Mouse (Mus musculus) kidney, postnatal 0 days (tissue): Measurements from ENCODE around the gene Nmt2. TPM values are rescaled to one million over a fixed set of nuclear protein-coding genes. Genes with fewer than 3 reads are reported as not detected.

Experiments used
- ATAC-seq: fragments of 200-750 bp; cut with Nextera tagmentation; replicated peaks from 2 replicates; pipeline ENCODE4 v1.8.0; 2017; ENCODE audit warnings: low read depth, moderate number of reproducible peaks, moderate TSS enrichment, moderate library complexity; ENCODE audit not compliant: low FRiP score
- DNase-seq: peaks from one replicate; pipeline ENCODE4 v3.0.0-alpha.2; 2016; ENCODE audit warnings: low spot score
- H3K27ac ChIP-seq: fragments of 300-500 bp; sonication (generic); 2 replicates; pipeline ENCODE4 v1.5.1; 2014; ENCODE audit warnings: mild to moderate bottlenecking
- H3K27me3 ChIP-seq: fragments of 300-500 bp; sonication (generic); 2 replicates; pipeline ENCODE4 v1.6.1; 2014; ENCODE audit warnings: low read length, mixed read lengths; ENCODE audit not compliant: insufficient read depth
- H3K36me3 ChIP-seq: fragments of 300-500 bp; sonication (generic); 2 replicates; pipeline ENCODE4 v1.6.1; 2014; ENCODE audit warnings: low read length, mixed read lengths; ENCODE audit not compliant: insufficient read depth
- H3K4me1 ChIP-seq: fragments of 300-500 bp; sonication (generic); replicated peaks from 2 replicates; pipeline ENCODE4 v1.6.1; 2014; ENCODE audit warnings: antibody characterized with exemption, low read length, mixed read lengths; ENCODE audit not compliant: insufficient read depth
- H3K4me2 ChIP-seq: fragments of 300-500 bp; sonication (generic); 2 replicates; pipeline ENCODE4 v1.6.1; 2014; ENCODE audit warnings: mild to moderate bottlenecking, low read length, moderate library complexity, mixed read lengths
- H3K4me3 ChIP-seq: fragments of 300-500 bp; sonication (generic); replicated peaks from 2 replicates; pipeline ENCODE4 v1.5.1; 2014; ENCODE audit warnings: low read depth, low read length
- H3K9ac ChIP-seq: fragments of 300-500 bp; sonication (generic); 2 replicates; pipeline ENCODE4 v1.6.1; 2014; ENCODE audit warnings: low read depth, low read length
- H3K9me3 ChIP-seq: fragments of 300-500 bp; sonication (generic); replicated peaks from 2 replicates; pipeline ENCODE4 v1.6.1; 2016; ENCODE audit warnings: low read length, inconsistent platforms, mixed read lengths
- CTCF ChIP-seq: IDR thresholded peaks from 2 replicates; pipeline ENCODE4 v1.5.1; 2016; ENCODE audit warnings: antibody characterized with exemption, low read depth, mild to moderate bottlenecking, moderate library complexity
- WGBS: fragments of 180-500 bp; shearing (Covaris S2); extraction: QIAGEN DNeasy Blood & Tissue Kit; methylation state at CpG from one replicate; pipeline ENCODE4 v1.1.7; 2014; 5-methylcytosine and 5-hydroxymethylcytosine counted together
- polyA plus RNA-seq: library from polyadenylated mRNA; unstranded; fragments of >200 nt; fragmentation: Nextera tagmentation; extraction: Ambion mirVana; gene quantifications from 2 replicates; pipeline ENCODE4 v1.2.1, GENCODE M21; 2015

The Nmt2 gene
- polyA plus RNA-seq, 1 experiment from 2014 or later = 34.9 TPM

DNA sequence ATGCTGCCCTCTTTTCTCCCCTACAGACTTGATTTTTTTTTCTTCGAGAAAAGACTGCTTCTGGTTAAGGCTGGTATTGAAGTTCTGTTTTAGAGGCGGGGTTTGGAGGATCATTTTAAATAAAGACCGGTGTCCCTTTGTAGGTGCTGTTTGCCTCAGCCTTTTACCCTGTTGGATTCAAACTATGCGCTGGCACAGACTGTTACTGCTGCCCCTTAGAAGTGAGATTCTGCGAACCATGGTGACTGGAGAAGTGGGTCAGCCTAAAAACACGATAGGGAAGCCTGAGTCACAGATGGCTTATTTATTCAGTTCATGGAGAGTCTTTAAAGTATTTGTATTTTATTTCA is 1.1 kb downstream of the Nmt2 start:
- peak overlapping the region; percentile 85; the same call in 1 of the 2 replicates for H3K27ac ChIP-seq
- WGBS = under 1% methylated on average over 6 of the region's 6 CpGs
- H3K4me3 ChIP-seq = peak overlapping the region; percentile 88
- H3K4me1 ChIP-seq = 0 out of 2 replicates have a peak, but pooled peaks cover 7% of the 10 kb centered on the region
- no peaks in the 10 kb centered on the region for H3K27me3 ChIP-seq
- H3K9me3 ChIP-seq = no peaks in the 10 kb centered on the region
- no peak for ATAC-seq
- no peak for TF ChIP-seq CTCF
- peak; percentile 49 for DNase-seq
- H3K9ac ChIP-seq = peak overlapping the region; percentile 75
- H3K4me2 ChIP-seq = peak overlapping the region; percentile 82
- H3K36me3 ChIP-seq = no peaks in the 10 kb centered on the region

GRCm38 (mm10) chr2:3285709-3286108 is 1.7 kb downstream of the Nmt2 start:
- Histone ChIP-seq H3K9ac (no peak overlapping the region), H3K4me3 (no peak overlapping the region), H3K9me3 (no peaks in the 10 kb centered on the region), H3K27ac (no peak overlapping the region), H3K27me3 (no peaks in the 10 kb centered on the region), H3K36me3 (no peaks in the 10 kb centered on the region), H3K4me1 (0 out of 2 replicates have a peak, but pooled peaks cover 7% of the 10 kb centered on the region), H3K4me2 (0 out of 2 replicates have a peak overlapping the region, but pooled peaks have one; percentile 82)
- whole genome bisulfite sequencing = 75% methylated on average over 3 of the region's 3 CpGs
- DNase-seq (no peak), ATAC-seq (no peak)
- no peak for TF ChIP-seq CTCF

DNA sequence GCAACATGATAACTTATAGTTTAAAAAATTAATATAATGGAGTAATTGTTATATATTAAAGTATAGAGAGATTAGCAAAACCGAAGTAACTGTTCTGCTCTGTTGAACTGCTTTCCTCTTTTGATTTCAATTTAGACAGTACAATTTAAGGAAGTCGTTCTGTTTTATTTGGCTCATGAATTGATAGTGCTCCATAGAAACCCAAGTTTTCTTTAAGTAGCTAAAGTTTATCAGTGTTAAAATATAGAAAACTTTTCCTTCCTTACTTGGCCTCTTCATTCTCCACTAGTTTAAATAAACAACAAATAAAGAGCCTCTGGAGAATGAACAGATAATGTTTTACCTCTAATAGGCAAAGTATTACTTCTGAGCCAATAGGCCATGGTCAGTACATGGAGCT is 2.2 kb downstream of the Nmt2 start:
- no peak overlapping the region for H3K27ac ChIP-seq
- DNase-seq (no peak), ATAC-seq (no peak)
- no peak for TF ChIP-seq CTCF
- H3K4me2 ChIP-seq = no peak overlapping the region
- H3K9me3 ChIP-seq = no peaks in the 10 kb centered on the region
- 0 out of 2 replicates have a peak, but pooled peaks cover 7% of the 10 kb centered on the region for H3K4me1 ChIP-seq
- H3K27me3 ChIP-seq = no peaks in the 10 kb centered on the region
- WGBS = 38% methylated on average over 2 of the region's 2 CpGs
- no peak overlapping the region for H3K9ac ChIP-seq
- no peaks in the 10 kb centered on the region for H3K36me3 ChIP-seq
- H3K4me3 ChIP-seq = no peak overlapping the region

DNA sequence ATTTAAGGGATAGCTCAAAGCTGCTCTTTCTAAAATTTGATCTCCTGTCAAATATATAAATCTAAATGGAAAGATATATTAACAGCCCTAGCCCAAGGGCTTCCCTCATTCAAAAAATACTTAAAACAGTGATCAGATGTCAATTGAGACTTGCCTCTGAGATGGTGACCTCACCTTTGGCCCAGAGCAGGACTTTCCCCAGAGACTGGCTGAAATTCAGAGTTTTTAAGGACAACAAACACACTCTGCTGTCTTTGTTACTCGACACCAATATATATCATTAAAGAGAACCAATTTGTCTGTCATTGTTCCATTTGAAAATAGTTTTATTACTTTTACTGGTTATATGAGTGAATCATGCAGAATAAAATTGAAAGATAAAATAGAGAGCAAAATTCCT is 5.6 kb downstream of the Nmt2 start:
- TF ChIP-seq CTCF = no peak
- no peak for ATAC-seq
- Histone ChIP-seq H3K9me3 (no peaks in the 10 kb centered on the region), H3K4me1 (0 out of 2 replicates have a peak, but pooled peaks cover 2% of the 10 kb centered on the region), H3K27me3 (no peaks in the 10 kb centered on the region), H3K4me2 (no peak overlapping the region), H3K9ac (no peak overlapping the region), H3K4me3 (no peak overlapping the region), H3K36me3 (no peaks in the 10 kb centered on the region), H3K27ac (no peak overlapping the region)
- DNase-seq = no peak
- WGBS = 58% methylated on average over 1 of the region's 1 CpGs

- H3K4me2 ChIP-seq = no peak overlapping the region
- DNase-seq (no peak), ATAC-seq (no peak)
- no peak for TF ChIP-seq CTCF
- H3K9ac ChIP-seq = no peak overlapping the region
- H3K27ac ChIP-seq = no peak overlapping the region
- no peaks in the 10 kb centered on the region for H3K9me3 ChIP-seq
- no peak overlapping the region for H3K4me3 ChIP-seq
- no peaks in the 10 kb centered on the region for H3K4me1 ChIP-seq
- H3K36me3 ChIP-seq = no peaks in the 10 kb centered on the region
- H3K27me3 ChIP-seq = no peaks in the 10 kb centered on the region
- 78% methylated on average over 1 of the region's 1 CpGs for WGBS
Observed at GRCm38 (mm10) chr2:3292170-3292569, 8.2 kb downstream of the Nmt2 start.

DNA sequence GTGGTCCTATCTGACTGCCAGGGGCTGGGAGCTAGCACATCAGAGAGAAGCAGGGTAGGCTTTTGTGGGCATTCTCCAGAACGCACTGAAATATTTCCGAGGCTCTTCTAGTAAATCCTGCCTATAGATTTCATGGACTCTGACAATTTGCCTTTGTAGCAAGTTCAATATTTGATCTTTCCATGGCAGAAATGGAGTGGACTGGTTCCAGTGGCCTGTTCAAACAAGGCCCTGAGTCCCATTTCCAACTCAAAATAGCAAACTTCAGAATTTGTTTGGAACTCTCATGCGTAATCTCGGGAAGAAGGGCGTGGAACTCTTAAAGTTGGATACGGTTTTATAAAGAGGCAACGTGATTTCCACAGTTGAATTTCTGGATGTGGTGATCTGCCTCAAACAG is 11.8 kb downstream of the Nmt2 start:
- no peaks in the 10 kb centered on the region for H3K9me3 ChIP-seq
- no peaks in the 10 kb centered on the region for H3K4me1 ChIP-seq
- no peaks in the 10 kb centered on the region for H3K27me3 ChIP-seq
- H3K4me3 ChIP-seq = no peak overlapping the region
- WGBS = 90% methylated on average over 7 of the region's 7 CpGs
- H3K27ac ChIP-seq = no peak overlapping the region
- no peak overlapping the region for H3K4me2 ChIP-seq
- H3K36me3 ChIP-seq = no peaks in the 10 kb centered on the region
- ATAC-seq = no peak
- no peak for DNase-seq
- H3K9ac ChIP-seq = no peak overlapping the region
- no peak for TF ChIP-seq CTCF

- Histone ChIP-seq H3K27ac (no peak overlapping the region), H3K9me3 (no peaks in the 10 kb centered on the region), H3K27me3 (no peaks in the 10 kb centered on the region), H3K4me2 (no peak overlapping the region), H3K4me1 (0 out of 2 replicates have a peak, but pooled peaks cover 4% of the 10 kb centered on the region), H3K4me3 (no peak overlapping the region), H3K9ac (no peak overlapping the region), H3K36me3 (peaks cover 11% of the 10 kb centered on the region; the same call in 1 of the 2 replicates)
- DNase-seq (peak; percentile 47), ATAC-seq (no peak)
- WGBS = 38% methylated on average over 3 of the region's 3 CpGs
- no peak for TF ChIP-seq CTCF
Observed at GRCm38 (mm10) chr2:3305426-3306025, 21.5 kb downstream of the Nmt2 start.
